Mouse (Mus musculus): ENCODE data around the gene Snx20. TPM values are rescaled to one million over a fixed set of nuclear protein-coding genes. Genes with fewer than 3 reads are reported as not detected.
"Not testable (repeated sequence)": the region's sequence is repeated elsewhere in the genome, so short reads cannot be mapped to it uniquely, and the experiment has no call there.

The Snx20 gene
- polyA plus RNA-seq, 1 experiment from 2014 or later: 2.3 TPM

- no peaks in the 10 kb centered on the region for H3K9me3 ChIP-seq (replicated peaks)
- no peak overlapping the region for H3K4me2 ChIP-seq
- H3K27ac ChIP-seq: no peak overlapping the region
- H3K4me1 ChIP-seq (replicated peaks): 0 out of 2 replicates have a peak, but pooled peaks cover 4% of the 10 kb centered on the region
- no peak overlapping the region for H3K4me3 ChIP-seq
- peaks cover 10% of the 10 kb centered on the region; the same call in 1 of the 2 replicates for H3K27me3 ChIP-seq
- no peak overlapping the region for H3K9ac ChIP-seq
- ATAC-seq (replicated peaks; ENCODE audit: insufficient number of reproducible peaks, insufficient read depth, low FRiP score, low read depth): no peak
- WGBS: 42% methylated on average over 1 of the region's 1 CpGs
- no peaks in the 10 kb centered on the region for H3K36me3 ChIP-seq
Measured at GRCm38 (mm10) chr8:88666435-88666834, 30.5 kb upstream of the Snx20 start.

- no peak overlapping the region for H3K4me3 ChIP-seq
- H3K4me2 ChIP-seq: no peak overlapping the region
- no peak overlapping the region for H3K27ac ChIP-seq
- peaks cover 10% of the 10 kb centered on the region; the same call in 1 of the 2 replicates for H3K27me3 ChIP-seq
- H3K36me3 ChIP-seq: no peaks in the 10 kb centered on the region
- no peaks in the 10 kb centered on the region for H3K9me3 ChIP-seq (replicated peaks)
- WGBS: 72% methylated on average over 19 of the region's 19 CpGs
- ATAC-seq (replicated peaks; ENCODE audit: insufficient number of reproducible peaks, insufficient read depth, low FRiP score, low read depth): no peak
- H3K9ac ChIP-seq: no peak overlapping the region
- 0 out of 2 replicates have a peak, but pooled peaks cover 4% of the 10 kb centered on the region for H3K4me1 ChIP-seq (replicated peaks)
Measured at GRCm38 (mm10) chr8:88664947-88665346, 29.0 kb upstream of the Snx20 start.

GRCm38 (mm10) chr8:88664121-88664520, 28.2 kb upstream of the Snx20 start:
- Histone ChIP-seq H3K4me3 (no peak overlapping the region), H3K36me3 (no peaks in the 10 kb centered on the region), H3K4me2 (no peak overlapping the region), H3K27ac (no peak overlapping the region), H3K27me3 (peaks cover 10% of the 10 kb centered on the region; the same call in 1 of the 2 replicates), H3K9ac (no peak overlapping the region), H3K9me3 (replicated peaks) (no peaks in the 10 kb centered on the region), H3K4me1 (replicated peaks) (0 out of 2 replicates have a peak, but pooled peaks cover 4% of the 10 kb centered on the region)
- WGBS: 82% methylated on average over 16 of the region's 16 CpGs
- ATAC-seq (replicated peaks; ENCODE audit: insufficient number of reproducible peaks, insufficient read depth, low FRiP score, low read depth): no peak

- no peaks in the 10 kb centered on the region for H3K36me3 ChIP-seq
- H3K9me3 ChIP-seq (replicated peaks): no peaks in the 10 kb centered on the region
- WGBS: 46% methylated on average over 6 of the region's 6 CpGs
- 0 out of 2 replicates have a peak, but pooled peaks cover 4% of the 10 kb centered on the region for H3K4me1 ChIP-seq (replicated peaks)
- peaks cover 10% of the 10 kb centered on the region; the same call in 1 of the 2 replicates for H3K27me3 ChIP-seq
- H3K9ac ChIP-seq: no peak overlapping the region
- H3K27ac ChIP-seq: no peak overlapping the region
- no peak overlapping the region for H3K4me2 ChIP-seq
- no peak; the same call in 1 of the 2 replicates for ATAC-seq (replicated peaks; ENCODE audit: insufficient number of reproducible peaks, insufficient read depth, low FRiP score, low read depth)
- no peak overlapping the region for H3K4me3 ChIP-seq
Measured at GRCm38 (mm10) chr8:88662401-88662821, 26.5 kb upstream of the Snx20 start.

- no peak overlapping the region for H3K9ac ChIP-seq
- no peak overlapping the region for H3K4me2 ChIP-seq
- no peaks in the 10 kb centered on the region for H3K36me3 ChIP-seq
- no peak overlapping the region for H3K27ac ChIP-seq
- no peaks in the 10 kb centered on the region for H3K9me3 ChIP-seq (replicated peaks)
- WGBS: 84% methylated on average over 3 of the region's 3 CpGs
- no peak for ATAC-seq (replicated peaks; ENCODE audit: insufficient number of reproducible peaks, insufficient read depth, low FRiP score, low read depth)
- H3K4me1 ChIP-seq (replicated peaks): 0 out of 2 replicates have a peak, but pooled peaks cover 4% of the 10 kb centered on the region
- peaks cover 5% of the 10 kb centered on the region; the same call in 1 of the 2 replicates for H3K27me3 ChIP-seq
- H3K4me3 ChIP-seq: no peak overlapping the region
Measured at GRCm38 (mm10) chr8:88659873-88660272, 23.9 kb upstream of the Snx20 start.

- Histone ChIP-seq H3K36me3 (no peaks in the 10 kb centered on the region), H3K9me3 (replicated peaks) (no peaks in the 10 kb centered on the region), H3K9ac (no peak overlapping the region), H3K4me1 (replicated peaks) (no peaks in the 10 kb centered on the region), H3K27me3 (0 out of 2 replicates have a peak, but pooled peaks cover 5% of the 10 kb centered on the region), H3K4me2 (no peak overlapping the region), H3K27ac (no peak overlapping the region), H3K4me3 (no peak overlapping the region)
- ATAC-seq (replicated peaks; ENCODE audit: insufficient number of reproducible peaks, insufficient read depth, low FRiP score, low read depth): no peak
Measured at GRCm38 (mm10) chr8:88655334-88655733, 19.4 kb upstream of the Snx20 start.

GRCm38 (mm10) chr8:88651122-88651521, 15.2 kb upstream of the Snx20 start:
- H3K9ac ChIP-seq; ATAC-seq (replicated peaks; ENCODE audit: insufficient number of reproducible peaks, insufficient read depth, low FRiP score, low read depth); H3K4me2 ChIP-seq; H3K27ac ChIP-seq; H3K4me3 ChIP-seq; H3K36me3 ChIP-seq; H3K9me3 ChIP-seq (replicated peaks): not testable (repeated sequence)
- Histone ChIP-seq H3K4me1 (replicated peaks) (peaks cover 12% of the 10 kb centered on the region), H3K27me3 (peaks cover 21% of the 10 kb centered on the region)
- 52% methylated on average over 4 of the region's 4 CpGs for WGBS

GRCm38 (mm10) chr8:88650016-88650708, 14.2 kb upstream of the Snx20 start:
- Histone ChIP-seq H3K4me2 (no peak overlapping the region), H3K9me3 (replicated peaks) (no peaks in the 10 kb centered on the region), H3K4me1 (replicated peaks) (peaks cover 12% of the 10 kb centered on the region), H3K4me3 (no peak overlapping the region), H3K9ac (no peak overlapping the region), H3K27me3 (peaks cover 21% of the 10 kb centered on the region), H3K27ac (no peak overlapping the region), H3K36me3 (no peaks in the 10 kb centered on the region)
- 69% methylated on average over 6 of the region's 6 CpGs for WGBS
- no peak for ATAC-seq (replicated peaks; ENCODE audit: insufficient number of reproducible peaks, insufficient read depth, low FRiP score, low read depth)

- H3K27me3 ChIP-seq: peaks cover 21% of the 10 kb centered on the region
- ATAC-seq (replicated peaks; ENCODE audit: insufficient number of reproducible peaks, insufficient read depth, low FRiP score, low read depth): no peak
- H3K9ac ChIP-seq: no peak overlapping the region
- no peak overlapping the region for H3K4me3 ChIP-seq
- H3K9me3 ChIP-seq (replicated peaks): no peaks in the 10 kb centered on the region
- H3K36me3 ChIP-seq: no peaks in the 10 kb centered on the region
- no peak overlapping the region for H3K4me2 ChIP-seq
- H3K4me1 ChIP-seq (replicated peaks): peaks cover 12% of the 10 kb centered on the region
- H3K27ac ChIP-seq: no peak overlapping the region
Measured at GRCm38 (mm10) chr8:88648322-88648721, 12.4 kb upstream of the Snx20 start.

- Histone ChIP-seq H3K9ac (peak within 1 kb of the TSS; percentile 15; the same call in 1 of the 2 replicates), H3K4me2 (peak within 1 kb of the TSS; percentile 84), H3K4me3 (peak within 1 kb of the TSS; percentile 46), H3K27ac (no peak within 1 kb of the TSS), H3K36me3 (no peaks in the 10 kb centered on the region), H3K27me3 (peaks cover 21% of the 10 kb centered on the region), H3K4me1 (replicated peaks) (peaks cover 12% of the 10 kb centered on the region), H3K9me3 (replicated peaks) (no peaks in the 10 kb centered on the region)
- peak; percentile 62 for ATAC-seq (replicated peaks; ENCODE audit: insufficient number of reproducible peaks, insufficient read depth, low FRiP score, low read depth)
- WGBS: 10% methylated on average over 33 of the region's 33 CpGs
Measured at GRCm38 (mm10) chr8:88646837-88647778, 11.2 kb upstream of the Snx20 start, which contains the start of gene Nod2. TSS of gene Nod2 (plus strand) at chr8:88647315.

All from heart, embryonic 15.5 days (tissue).